Mouse (Mus musculus): ENCODE data around the gene Hist2h2aa1. TPM values are rescaled to one million over a fixed set of nuclear protein-coding genes. Genes with fewer than 3 reads are reported as not detected.

The Hist2h2aa1 gene
- polyA plus RNA-seq, 1 experiment from 2014 or later, result 20.4 TPM

Small RNA genes lying within 50 kb of the gene (microRNA-seq; reads per million reads assigned to microRNA genes)
- gene Gm44492, result not detected
- gene Gm47311, result not detected
- not detected for gene Gm47313

Other genes with a start within 250 kb of the Hist2h2aa1 start
- 36.0 and 38.2 TPM in 2 replicates for gene Plekho1, start 249.5 kb upstream of the Hist2h2aa1 start, polyA plus RNA-seq (2015; fragmentation: Nextera tagmentation; extraction: Ambion mirVana)
- gene Vps45, start 187.0 kb upstream of the Hist2h2aa1 start, polyA plus RNA-seq (2015; fragmentation: Nextera tagmentation; extraction: Ambion mirVana), result 32.2 and 33.4 TPM in 2 replicates
- 22.0 and 22.9 TPM in 2 replicates for gene Otud7b, start 141.0 kb upstream of the Hist2h2aa1 start, polyA plus RNA-seq (2015; fragmentation: Nextera tagmentation; extraction: Ambion mirVana)
- gene Mtmr11, start 83.5 kb upstream of the Hist2h2aa1 start, polyA plus RNA-seq (2015; fragmentation: Nextera tagmentation; extraction: Ambion mirVana), result 11.2 and 14.9 TPM in 2 replicates
- 168 and 175 TPM in 2 replicates for gene Sf3b4, start 73.2 kb upstream of the Hist2h2aa1 start, polyA plus RNA-seq (2015; fragmentation: Nextera tagmentation; extraction: Ambion mirVana)
- 3.7 and 4.4 TPM in 2 replicates for gene Sv2a, start 64.3 kb upstream of the Hist2h2aa1 start, polyA plus RNA-seq (2015; fragmentation: Nextera tagmentation; extraction: Ambion mirVana)
- gene Bola1, start 25.8 kb upstream of the Hist2h2aa1 start, polyA plus RNA-seq (2015; fragmentation: Nextera tagmentation; extraction: Ambion mirVana), result 56.8 and 64.4 TPM in 2 replicates
- 1.1 and 1.4 TPM in 2 replicates for gene Hist2h2ab, start 25.6 kb upstream of the Hist2h2aa1 start, polyA plus RNA-seq (2015; fragmentation: Nextera tagmentation; extraction: Ambion mirVana)
- 13.7 and 17.4 TPM in 2 replicates for gene Hist2h2ac, start 24.6 kb upstream of the Hist2h2aa1 start, polyA plus RNA-seq (2015; fragmentation: Nextera tagmentation; extraction: Ambion mirVana)
- 7.2 and 7.4 TPM in 2 replicates for gene Hist2h2be, start 24.4 kb upstream of the Hist2h2aa1 start, polyA plus RNA-seq (2015; fragmentation: Nextera tagmentation; extraction: Ambion mirVana)
- 9.8 and 13.7 TPM in 2 replicates for gene Hist2h3c2, start 6.4 kb upstream of the Hist2h2aa1 start, polyA plus RNA-seq (2015; fragmentation: Nextera tagmentation; extraction: Ambion mirVana)
- gene Hist2h2aa2, start 5.2 kb upstream of the Hist2h2aa1 start, polyA plus RNA-seq (2015; fragmentation: Nextera tagmentation; extraction: Ambion mirVana), result 58.4 and 70.0 TPM in 2 replicates
- gene Hist2h3c1, start 1.2 kb downstream of the Hist2h2aa1 start, polyA plus RNA-seq (2015; fragmentation: Nextera tagmentation; extraction: Ambion mirVana), result 0.45 and 1.9 TPM in 2 replicates
- 15.9 and 16.1 TPM in 2 replicates for gene Hist2h4, start 17.8 kb downstream of the Hist2h2aa1 start, polyA plus RNA-seq (2015; fragmentation: Nextera tagmentation; extraction: Ambion mirVana)
- 87.1 and 95.3 TPM in 2 replicates for gene Hist2h3b, start 23.2 kb downstream of the Hist2h2aa1 start, polyA plus RNA-seq (2015; fragmentation: Nextera tagmentation; extraction: Ambion mirVana)
- 10.1 and 18.0 TPM in 2 replicates for gene Hist2h2bb, start 24.3 kb downstream of the Hist2h2aa1 start, polyA plus RNA-seq (2015; fragmentation: Nextera tagmentation; extraction: Ambion mirVana)
- 2.4 and 3.6 TPM in 2 replicates for gene Fcgr1, start 48.5 kb downstream of the Hist2h2aa1 start, polyA plus RNA-seq (2015; fragmentation: Nextera tagmentation; extraction: Ambion mirVana)
- 0.14 TPM in 1 of 2 replicates, not detected in the other for gene BC107364, start 206.8 kb downstream of the Hist2h2aa1 start, polyA plus RNA-seq (2015; fragmentation: Nextera tagmentation; extraction: Ambion mirVana)